Mouse (Mus musculus) embryo, embryonic 11.5 days (tissue): Measurements from ENCODE around the gene B430306N03Rik.
"Not testable (repeated sequence)": the region's sequence is repeated elsewhere in the genome, so short reads cannot be mapped to it uniquely, and the experiment has no call there.

Experiments
- DNase-seq: peaks from one replicate; pipeline ENCODE4 v3.0.0-alpha.2; 2012; ENCODE audit warnings: low read depth, low spot score

Gene B430306N03Rik

GRCm38 (mm10) chr17:48315905-48316579 lies at the start of gene B430306N03Rik:
Gene B430306N03Rik (plus strand): TSS chr17:48316141.
- DNase-seq = not testable (repeated sequence)

- DNase-seq = no peak
Observed at GRCm38 (mm10) chr17:48266610-48267304, 49.2 kb upstream of the B430306N03Rik start.

- DNase-seq = no peak
Observed at GRCm38 (mm10) chr17:48267591-48267990, 48.4 kb upstream of the B430306N03Rik start.

GRCm38 (mm10) chr17:48268276-48268675 lies 47.7 kb upstream of the B430306N03Rik start:
- no peak for DNase-seq

DNA sequence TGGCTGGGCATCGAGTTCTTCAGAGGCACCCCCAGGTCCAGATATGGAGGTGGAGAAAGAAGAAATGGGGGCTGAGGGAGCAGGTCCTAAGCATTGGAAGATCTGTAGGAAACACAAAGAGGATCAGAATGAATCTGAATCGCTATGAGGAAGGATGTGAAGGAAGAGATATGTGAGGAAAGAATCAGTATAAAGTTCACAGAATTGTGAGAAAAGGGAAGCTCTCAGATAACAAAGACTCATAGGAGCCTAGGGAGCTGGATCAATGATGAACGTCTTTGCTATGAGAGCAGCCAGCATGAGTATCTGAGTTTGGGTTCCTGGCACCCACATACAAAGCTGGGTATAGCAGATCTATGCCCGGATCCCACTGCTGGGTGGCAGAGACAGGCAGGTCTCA lies 46.1 kb upstream of the B430306N03Rik start:
- no peak for DNase-seq

DNA sequence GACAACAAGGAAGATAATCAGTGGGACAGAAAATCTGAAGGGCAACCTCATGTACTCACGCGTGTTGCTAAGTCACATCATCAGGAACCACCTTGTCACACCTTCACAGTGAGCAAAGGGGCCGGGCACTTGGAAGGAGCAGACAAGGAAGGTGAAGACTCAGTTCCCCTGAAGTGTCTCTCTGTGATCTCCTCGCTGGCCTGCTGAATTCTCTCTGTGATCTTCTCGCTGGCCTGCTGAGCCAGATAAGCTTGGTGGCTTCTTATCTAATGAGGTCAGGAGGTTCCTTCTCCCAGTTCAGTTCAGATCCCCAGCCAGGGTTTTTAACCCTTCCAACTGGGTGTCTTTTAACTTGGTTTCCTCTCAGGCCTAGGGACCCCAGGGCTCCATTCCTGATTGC lies 43.8 kb upstream of the B430306N03Rik start:
- DNase-seq = no peak

DNA sequence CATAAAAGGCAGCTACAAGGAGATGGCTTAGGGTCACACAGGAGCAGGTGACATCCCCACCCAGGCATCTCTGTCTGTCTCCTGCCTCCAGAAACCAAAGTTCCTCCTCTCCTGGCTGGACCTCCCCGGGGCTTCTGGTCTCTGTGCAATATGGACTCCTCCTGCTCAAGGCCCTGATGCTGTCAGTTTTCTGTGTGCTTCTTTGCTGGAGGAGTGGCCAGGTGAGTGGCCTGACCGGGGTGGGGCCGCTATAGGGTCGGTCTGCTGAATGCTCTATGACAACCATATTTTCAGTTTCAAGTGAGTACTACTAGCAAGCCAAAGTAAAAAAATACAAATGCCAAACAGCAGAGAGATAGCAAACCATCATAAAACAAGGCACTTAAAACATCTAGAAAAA lies 43.3 kb upstream of the B430306N03Rik start:
- DNase-seq = no peak

DNA sequence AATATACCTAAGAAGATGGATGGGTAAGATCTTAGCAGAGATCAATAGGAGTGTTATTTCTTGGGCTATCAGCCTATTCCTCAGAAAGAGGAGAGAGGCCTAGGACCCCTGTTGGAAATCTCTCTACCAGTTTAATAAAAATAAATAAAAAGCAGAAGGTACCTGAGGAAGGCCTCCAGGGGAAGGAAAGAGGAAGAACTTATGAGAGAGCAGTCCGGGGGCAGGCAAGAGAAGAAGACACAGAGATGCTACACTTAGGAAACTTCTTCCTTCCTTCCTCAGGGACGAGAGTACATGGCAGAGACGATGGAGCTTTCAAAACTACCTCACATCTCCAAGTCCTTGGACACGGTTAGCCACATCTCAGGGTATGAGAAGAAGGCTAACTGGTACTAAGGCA lies 41.8 kb upstream of the B430306N03Rik start:
- DNase-seq = no peak

- peak; percentile 72 for DNase-seq
Observed at GRCm38 (mm10) chr17:48274885-48275284, 41.1 kb upstream of the B430306N03Rik start.

- DNase-seq = no peak
Observed at GRCm38 (mm10) chr17:48275736-48276135, 40.2 kb upstream of the B430306N03Rik start.

DNA sequence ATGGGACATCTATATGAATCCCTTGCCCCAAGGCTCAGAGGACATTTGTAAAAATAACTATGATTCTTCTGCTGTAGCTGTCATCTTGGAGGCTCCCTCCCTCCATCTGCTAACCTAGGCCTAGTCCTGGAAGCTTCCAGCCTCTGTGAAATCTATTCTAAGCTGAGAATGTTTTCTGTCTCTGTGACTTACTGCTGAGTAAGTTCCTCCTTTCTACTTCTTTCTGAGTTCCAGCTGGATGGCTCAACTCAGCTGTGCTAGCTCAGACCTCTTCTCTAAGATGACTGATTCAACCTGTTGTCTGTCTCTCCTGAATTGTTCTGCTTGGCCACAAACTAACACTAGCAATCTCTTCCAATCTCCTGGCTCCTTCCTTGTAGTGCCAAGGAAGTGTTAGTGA lies 37.6 kb upstream of the B430306N03Rik start:
- DNase-seq = no peak

- DNase-seq = no peak
Observed at GRCm38 (mm10) chr17:48279002-48279401, 36.9 kb upstream of the B430306N03Rik start.

DNA sequence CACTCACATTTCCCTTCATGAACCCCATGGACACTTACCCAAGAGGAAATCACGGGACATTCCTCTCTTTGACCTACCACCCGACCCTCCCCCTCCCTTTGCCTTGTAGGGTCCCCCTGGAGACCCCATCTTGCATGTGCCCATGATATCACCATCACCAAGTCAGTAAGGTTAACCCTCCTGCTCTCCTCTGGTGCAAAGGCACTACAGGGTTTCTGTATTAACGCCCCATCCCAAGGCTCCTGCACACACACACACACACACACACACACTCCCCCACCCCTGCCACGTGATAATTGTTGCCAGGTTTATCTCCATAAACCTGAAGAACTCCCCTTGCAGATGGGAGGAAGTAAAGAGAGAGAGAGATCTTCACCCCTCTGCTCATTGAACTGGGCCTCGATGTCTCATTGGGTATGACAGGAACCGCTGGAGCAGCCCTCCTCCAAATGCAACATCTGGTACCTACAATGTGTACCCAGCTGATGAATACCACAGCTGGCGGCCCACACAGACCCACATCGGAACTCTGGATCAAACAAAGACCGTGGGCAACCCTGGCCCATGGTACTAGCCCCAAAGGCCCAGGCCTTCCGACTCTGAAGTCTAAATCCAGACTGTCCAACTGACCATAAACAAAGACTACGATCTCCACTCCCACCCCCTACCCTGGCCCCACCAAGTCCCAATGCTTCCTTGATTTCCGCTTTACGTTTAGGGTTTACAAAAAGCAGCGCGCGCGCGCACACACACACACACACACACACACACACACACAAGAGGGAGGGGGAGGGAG lies 34.8 kb upstream of the B430306N03Rik start:
- no peak for DNase-seq

- DNase-seq = no peak
Observed at GRCm38 (mm10) chr17:48281739-48282085, 34.2 kb upstream of the B430306N03Rik start.

GRCm38 (mm10) chr17:48286765-48287164 lies 29.2 kb upstream of the B430306N03Rik start:
- no peak for DNase-seq

DNA sequence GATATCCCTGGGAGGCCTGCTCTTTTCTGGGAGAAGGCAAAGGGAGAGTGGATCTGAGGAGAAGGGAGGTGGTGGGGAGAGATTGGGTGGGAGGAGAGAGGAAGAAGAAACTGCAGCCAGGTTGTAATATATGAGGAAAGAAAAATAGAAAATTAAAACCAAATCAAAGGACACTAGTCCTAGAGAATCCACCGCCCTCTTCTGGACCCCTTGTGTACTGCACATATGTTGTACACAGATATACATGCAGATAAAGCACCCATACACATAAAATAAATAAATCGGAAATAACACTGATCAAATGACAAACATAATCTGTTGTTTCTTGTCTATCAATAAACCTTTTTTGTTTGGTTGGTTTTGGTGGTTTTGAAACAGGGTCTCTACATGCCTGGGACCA lies 28.7 kb upstream of the B430306N03Rik start:
- no peak for DNase-seq

- no peak for DNase-seq
Observed at GRCm38 (mm10) chr17:48293500-48294194, 22.3 kb upstream of the B430306N03Rik start.

DNA sequence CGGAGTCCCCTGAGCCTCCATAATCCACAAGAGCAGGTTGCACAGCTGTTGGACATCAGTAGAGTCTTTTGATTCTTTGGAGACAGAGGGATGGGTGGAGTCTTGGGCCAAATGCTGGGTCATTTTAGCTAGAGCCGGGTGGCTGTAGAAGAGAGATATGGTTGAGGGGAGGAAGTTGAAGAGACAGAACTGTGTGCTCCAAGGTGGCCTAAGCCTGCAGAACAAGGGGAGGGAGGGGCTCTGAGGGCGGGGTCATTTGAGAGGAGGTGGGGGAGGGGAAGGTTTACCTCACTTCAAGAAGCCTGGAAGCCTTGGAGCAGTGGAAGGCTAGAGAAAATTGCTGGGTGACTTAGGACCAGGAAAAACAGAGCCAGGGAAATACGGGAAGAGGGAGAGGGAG lies 16.7 kb upstream of the B430306N03Rik start, which contains the start of gene Treml2:
Treml2 (plus strand) TSS at position 296 of the 400 bp plus-strand sequence.
- DNase-seq = peak; percentile 14

DNA sequence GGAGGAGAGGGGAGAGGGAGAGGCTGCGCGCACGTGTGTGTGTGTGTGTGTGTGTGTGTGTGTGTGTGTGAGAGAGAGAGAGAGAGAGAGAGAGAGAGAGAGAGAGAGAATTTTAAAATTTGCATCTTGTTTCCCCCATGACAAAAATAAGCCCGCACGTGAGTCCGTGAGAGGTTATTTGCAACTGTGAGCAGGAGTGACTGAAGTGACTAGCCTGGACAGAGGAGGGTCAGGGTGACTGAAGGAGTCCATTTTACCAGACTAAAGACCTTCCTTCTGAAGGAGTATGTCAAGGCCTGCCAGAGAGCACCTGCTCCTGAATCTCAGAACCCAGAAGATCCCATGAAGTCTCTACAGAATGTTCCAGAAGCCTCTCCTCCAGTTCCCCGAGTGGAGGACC lies 16.2 kb upstream of the B430306N03Rik start:
- no peak for DNase-seq

GRCm38 (mm10) chr17:48300199-48300598 lies 15.7 kb upstream of the B430306N03Rik start:
- no peak for DNase-seq

DNA sequence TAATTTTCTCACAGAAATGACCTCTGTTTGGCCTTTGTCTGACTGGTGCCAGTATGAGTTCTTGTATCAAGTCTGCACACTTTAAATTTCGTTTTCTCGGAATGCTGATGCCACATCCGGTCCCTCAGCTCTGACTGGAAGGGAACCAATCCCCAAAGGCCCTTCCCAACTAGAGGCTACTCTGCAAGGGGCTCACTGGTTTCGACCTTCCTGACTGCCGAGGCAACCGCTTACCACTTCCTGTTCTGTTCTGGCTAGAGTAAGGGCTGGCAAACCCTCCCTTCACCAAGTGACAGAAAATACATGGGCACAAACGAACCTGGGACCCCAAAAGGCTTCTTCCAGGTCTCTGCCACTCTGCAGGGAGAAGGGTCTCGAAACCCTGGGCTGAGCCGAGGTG lies 15.1 kb upstream of the B430306N03Rik start:
- no peak for DNase-seq

DNA sequence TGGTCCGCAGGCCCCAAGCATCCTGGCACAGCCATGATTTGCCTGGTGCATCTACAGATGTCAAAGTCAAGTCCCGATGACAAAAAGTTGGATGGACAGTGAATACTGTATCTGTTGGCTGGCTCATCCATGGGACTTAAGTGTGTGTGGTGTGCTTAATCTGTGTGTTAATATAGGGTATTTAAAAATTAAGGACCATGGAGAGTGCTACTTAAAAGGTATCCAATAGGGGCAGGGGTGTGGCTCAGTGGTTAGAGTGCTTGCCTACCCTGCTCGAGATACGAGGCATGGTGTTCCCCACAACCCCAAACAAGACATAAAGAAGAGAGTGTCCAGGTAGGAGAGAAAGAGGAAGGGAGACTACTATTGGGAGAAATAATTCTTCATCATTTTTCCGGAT lies 14.1 kb upstream of the B430306N03Rik start:
- no peak for DNase-seq
